Mouse (Mus musculus): ENCODE measurements around the gene 3110001I22Rik. TPM values are rescaled to one million over a fixed set of nuclear protein-coding genes. Genes with fewer than 3 reads are reported as not detected.

The 3110001I22Rik gene
- total RNA-seq, 2 experiments from 2014 or later = 21.6 to 25.2 TPM

GRCm38 (mm10) chr16:13714910-13715309 is 43.2 kb downstream of the 3110001I22Rik start:
- ATAC-seq (replicated peaks; ENCODE audit: poor library complexity, severe bottlenecking) = no peak

GRCm38 (mm10) chr16:13716821-13717553 is 45.3 kb downstream of the 3110001I22Rik start:
- ATAC-seq (replicated peaks; ENCODE audit: poor library complexity, severe bottlenecking) = peak; percentile 95

- ATAC-seq (replicated peaks; ENCODE audit: poor library complexity, severe bottlenecking) = no peak
These were observed 51.2 kb downstream of the 3110001I22Rik start for GRCm38 (mm10) chr16:13722937-13723336.

GRCm38 (mm10) chr16:13727811-13728335 is 56.1 kb downstream of the 3110001I22Rik start:
- no peak for ATAC-seq (replicated peaks; ENCODE audit: poor library complexity, severe bottlenecking)

Other genes starting within 250 kb of the 3110001I22Rik start
- 18.8 and 32.3 TPM in 2 replicates for gene Parn, start 3.8 kb upstream of the 3110001I22Rik start, total RNA-seq (2014; fragmentation: Nextera tagmentation)
- 49.3 and 55.0 TPM in 2 replicates for gene Parn, start 3.8 kb upstream of the 3110001I22Rik start, total RNA-seq (2017)
- 48.1 and 52.9 TPM in 2 replicates for gene Bfar, start 71 bp upstream of the 3110001I22Rik start, total RNA-seq (2014; fragmentation: Nextera tagmentation)
- gene Bfar, start 71 bp upstream of the 3110001I22Rik start, total RNA-seq (2017) = 49.8 and 65.2 TPM in 2 replicates
- gene Pla2g10, start 59.1 kb downstream of the 3110001I22Rik start, total RNA-seq (2014; fragmentation: Nextera tagmentation) = not detected in 2 replicates
- gene Pla2g10, start 59.1 kb downstream of the 3110001I22Rik start, total RNA-seq (2017) = not detected in 2 replicates
- gene Rrn3, start 108.8 kb downstream of the 3110001I22Rik start, total RNA-seq (2014; fragmentation: Nextera tagmentation) = 24.4 and 27.6 TPM in 2 replicates
- 39.9 and 45.5 TPM in 2 replicates for gene Rrn3, start 108.8 kb downstream of the 3110001I22Rik start, total RNA-seq (2017)
- gene Ntan1, start 146.9 kb downstream of the 3110001I22Rik start, total RNA-seq (2014; fragmentation: Nextera tagmentation) = 61.4 and 76.5 TPM in 2 replicates
- 51.9 and 56.2 TPM in 2 replicates for gene Ntan1, start 146.9 kb downstream of the 3110001I22Rik start, total RNA-seq (2017)
- gene Pdxdc1, start 231.2 kb downstream of the 3110001I22Rik start, total RNA-seq (2014; fragmentation: Nextera tagmentation) = 48.3 and 52.0 TPM in 2 replicates
- 67.8 and 71.6 TPM in 2 replicates for gene Pdxdc1, start 231.2 kb downstream of the 3110001I22Rik start, total RNA-seq (2017)
- not detected in 2 replicates for gene Mpv17l, start 231.2 kb downstream of the 3110001I22Rik start, total RNA-seq (2014; fragmentation: Nextera tagmentation)
- gene Mpv17l, start 231.2 kb downstream of the 3110001I22Rik start, total RNA-seq (2017) = 0.65 TPM in 1 of 2 replicates, not detected in the other

Data from granulocyte monocyte progenitor cell, adult 5-6 weeks (primary cell).